Mouse (Mus musculus) neural tube, embryonic 15.5 days (tissue): Measurements from ENCODE around the gene Banp. TPM values are rescaled to one million over a fixed set of nuclear protein-coding genes. Genes with fewer than 3 reads are reported as not detected.

Experiments
- ATAC-seq: fragments of 200-750 bp; cut with Nextera tagmentation; 2 replicates; pipeline ENCODE4 v1.8.0; 2017; ENCODE audit warnings: mild to moderate bottlenecking, moderate TSS enrichment, moderate library complexity; ENCODE audit not compliant: low FRiP score
- H3K27ac ChIP-seq: fragments of 300-500 bp; sonication (generic); replicated peaks from 2 replicates; pipeline ENCODE4 v1.5.1; 2015; ENCODE audit warnings: mild to moderate bottlenecking, inconsistent platforms
- H3K27me3 ChIP-seq: fragments of 300-500 bp; sonication (generic); replicated peaks from 2 replicates; pipeline ENCODE4 v1.6.1; 2015; ENCODE audit warnings: inconsistent platforms
- H3K36me3 ChIP-seq: fragments of 300-500 bp; sonication (generic); 2 replicates; pipeline ENCODE4 v1.6.1; 2015; ENCODE audit warnings: inconsistent platforms
- H3K4me1 ChIP-seq: fragments of 300-500 bp; sonication (generic); 2 replicates; pipeline ENCODE4 v1.6.1; 2015; ENCODE audit warnings: inconsistent platforms
- H3K4me2 ChIP-seq: fragments of 300-500 bp; sonication (generic); 2 replicates; pipeline ENCODE4 v1.6.1; 2015; ENCODE audit warnings: inconsistent platforms, mild to moderate bottlenecking, moderate library complexity
- H3K4me3 ChIP-seq: fragments of 300-500 bp; sonication (generic); replicated peaks from 2 replicates; pipeline ENCODE4 v1.5.1; 2015; ENCODE audit warnings: mild to moderate bottlenecking, inconsistent platforms
- H3K9ac ChIP-seq: fragments of 300-500 bp; sonication (generic); replicated peaks from 2 replicates; pipeline ENCODE4 v1.6.1; 2015; ENCODE audit warnings: mild to moderate bottlenecking, inconsistent platforms
- H3K9me3 ChIP-seq: fragments of 300-500 bp; sonication (generic); replicated peaks from 2 replicates; pipeline ENCODE4 v1.6.1; 2016; ENCODE audit warnings: inconsistent platforms
- WGBS: fragments of 180-500 bp; shearing (Covaris S2); methylation state at CpG from one replicate; pipeline ENCODE4 v1.1.7; 2015; ENCODE audit warnings: mixed read lengths; 5-methylcytosine and 5-hydroxymethylcytosine counted together
- microRNA-seq: library from miRNA; unstranded; fragments of <30 nt; microRNA quantifications from one replicate; pipeline ENCODE4, GENCODE M21; 2017
- polyA plus RNA-seq: library from polyadenylated mRNA; unstranded; fragments of >200 nt; fragmentation: Nextera tagmentation; extraction: Ambion mirVana; gene quantifications from 2 replicates; pipeline ENCODE4 v1.2.1, GENCODE M21; 2015

Gene Banp
- polyA plus RNA-seq, 1 experiment from 2014 or later: 52.8 TPM

GRCm38 (mm10) chr8:122074977-122075376 is 125.4 kb downstream of the Banp start:
- Histone ChIP-seq H3K9ac (no peak overlapping the region), H3K4me1 (no peaks in the 10 kb centered on the region), H3K36me3 (no peaks in the 10 kb centered on the region), H3K27me3 (no peaks in the 10 kb centered on the region), H3K4me3 (no peak overlapping the region), H3K27ac (no peak overlapping the region), H3K4me2 (no peak overlapping the region), H3K9me3 (no peaks in the 10 kb centered on the region)
- no peak for ATAC-seq
- 83% methylated on average over 4 of the region's 4 CpGs for WGBS

- 70% methylated on average over 23 of the region's 23 CpGs for WGBS
- no peaks in the 10 kb centered on the region for H3K27me3 ChIP-seq
- H3K9ac ChIP-seq: no peak overlapping the region
- H3K4me2 ChIP-seq: no peak overlapping the region
- H3K9me3 ChIP-seq: no peaks in the 10 kb centered on the region
- H3K36me3 ChIP-seq: no peaks in the 10 kb centered on the region
- no peak overlapping the region for H3K4me3 ChIP-seq
- no peaks in the 10 kb centered on the region for H3K4me1 ChIP-seq
- H3K27ac ChIP-seq: no peak overlapping the region
- ATAC-seq: no peak
Observed at GRCm38 (mm10) chr8:122076183-122076842, 126.8 kb downstream of the Banp start.

- no peaks in the 10 kb centered on the region for H3K4me1 ChIP-seq
- ATAC-seq: no peak
- H3K27ac ChIP-seq: no peak overlapping the region
- no peak overlapping the region for H3K4me2 ChIP-seq
- no peaks in the 10 kb centered on the region for H3K36me3 ChIP-seq
- WGBS: 91% methylated on average over 12 of the region's 12 CpGs
- no peaks in the 10 kb centered on the region for H3K9me3 ChIP-seq
- no peak overlapping the region for H3K4me3 ChIP-seq
- no peaks in the 10 kb centered on the region for H3K27me3 ChIP-seq
- no peak overlapping the region for H3K9ac ChIP-seq
Observed at GRCm38 (mm10) chr8:122078321-122078720, 128.8 kb downstream of the Banp start.

Small RNAs within 50 kb of the gene (microRNA-seq; reads per million reads assigned to microRNA genes)
- gene Mir7237: not detected

Other genes starting within 250 kb of the Banp start
- 107 and 133 TPM in 2 replicates for gene Jph3, start 220.1 kb upstream of the Banp start, polyA plus RNA-seq
- gene Klhdc4, start 120.2 kb upstream of the Banp start, polyA plus RNA-seq: 44.4 and 44.5 TPM in 2 replicates
- 39.6 and 41.1 TPM in 2 replicates for gene Slc7a5, start 42.1 kb upstream of the Banp start, polyA plus RNA-seq
- 0.46 and 0.50 TPM in 2 replicates for gene Car5a, start 4.8 kb upstream of the Banp start, polyA plus RNA-seq